Mouse (Mus musculus) ES-E14 (cell line): ENCODE measurements at regions not wholly inside any gene's neighbourhood (a gene's known extent, or its start where the extent isn't known, plus 50 kb on each side); places are given as distances from the start of the nearest gene placed in this dataset.

Experiments
- DNase-seq: peaks from one replicate; pipeline ENCODE4 v3.0.0-alpha.2; 2013; ENCODE audit warnings: low read depth, low spot score
- H3K27ac ChIP-seq: 2 replicates; pipeline ENCODE4 v1.5.1; 2012; ENCODE audit warnings: low read depth, mild to moderate bottlenecking, low read length, moderate library complexity, mixed read lengths; ENCODE audit not compliant: poor library complexity, insufficient read depth, severe bottlenecking
- H3K36me3 ChIP-seq: 2 replicates; pipeline ENCODE4 v1.6.1; 2012; ENCODE audit warnings: mild to moderate bottlenecking, low read length, moderate library complexity, mixed read lengths; ENCODE audit not compliant: control insufficient read depth, poor library complexity, insufficient read depth, severe bottlenecking
- H3K4me1 ChIP-seq, 2 experiments: fragments of 150-350 bp in 1 of 2; sonication (generic) in 1 of 2; 2 replicates each; pipeline ENCODE4 v1.6.1; 2012; ENCODE audit warnings: low read length in 2 of 2, mild to moderate bottlenecking in 1 of 2, mixed read lengths in 1 of 2; ENCODE audit not compliant: control insufficient read depth in 2 of 2, insufficient read depth in 2 of 2, poor library complexity in 1 of 2
- H3K4me3 ChIP-seq, 2 experiments: fragments of 150-350 bp in 1 of 2; sonication (generic) in 1 of 2; 2 replicates each; pipeline ENCODE4 v1.5.1; 2012; ENCODE audit warnings: low read length in 2 of 2, low read depth in 1 of 2, mild to moderate bottlenecking in 1 of 2, mixed read lengths in 1 of 2; ENCODE audit not compliant: insufficient read depth in 1 of 2, poor library complexity in 1 of 2, severe bottlenecking in 1 of 2
- H3K9ac ChIP-seq: 2 replicates; pipeline ENCODE4 v1.6.1; 2012; ENCODE audit warnings: low read depth, mild to moderate bottlenecking, low read length, mixed read lengths; ENCODE audit not compliant: poor library complexity, insufficient read depth, severe bottlenecking
- H3K9me3 ChIP-seq: fragments of 150-350 bp; sonication (generic); 2 replicates; pipeline ENCODE4 v1.6.1; 2012; ENCODE audit warnings: low read depth, mild to moderate bottlenecking, low read length; ENCODE audit not compliant: control insufficient read depth, insufficient read depth
- CHD2 ChIP-seq: IDR thresholded peaks from 2 replicates; pipeline ENCODE4 v1.6.1; 2014; ENCODE audit warnings: mild to moderate bottlenecking, low read depth, low read length, inconsistent platforms
- HCFC1 ChIP-seq: IDR thresholded peaks from 2 replicates; pipeline ENCODE4 v1.6.1; 2012; ENCODE audit warnings: low read length, inconsistent platforms, borderline replicate concordance; ENCODE audit not compliant: insufficient read depth
- MAFK ChIP-seq: IDR thresholded peaks from 2 replicates; pipeline ENCODE4 v1.6.1; 2014; ENCODE audit warnings: mild to moderate bottlenecking, low read depth, low read length, inconsistent platforms; ENCODE audit not compliant: insufficient read depth
- ZC3H11A ChIP-seq: IDR thresholded peaks from 2 replicates; pipeline ENCODE4 v1.6.1; 2012; ENCODE audit warnings: low read depth, mild to moderate bottlenecking, inconsistent platforms, low read length, borderline replicate concordance
- ZNF384 ChIP-seq: IDR thresholded peaks from 2 replicates; pipeline ENCODE4 v1.6.1; 2012; ENCODE audit warnings: low read depth, low read length, inconsistent platforms
- in situ Hi-C, 2 experiments: fragments of 600-800 bp; cut with MboI; formaldehyde crosslinking; loops; one replicate each; pipeline ENCODE4 v1.15.1; 2025; ENCODE audit warnings: low sequenced_read_pairs in 2 of 2, inconsistent platforms in 1 of 2; ENCODE audit not compliant: unreplicated experiment in 2 of 2

GRCm38 (mm10) chr17:93486442-93486841 is 287.6 kb downstream of the Adcyap1 start:
- no peak for TF ChIP-seq MAFK
- no peak for TF ChIP-seq CHD2
- no peak for TF ChIP-seq HCFC1
- no peak for TF ChIP-seq ZNF384
- no peak overlapping the region for H3K27ac ChIP-seq
- H3K4me3 ChIP-seq, result no peak overlapping the region
- DNase-seq, result no peak
- in situ Hi-C loops, result no loop called here
- H3K36me3 ChIP-seq, result no peaks in the 10 kb centered on the region
- H3K9ac ChIP-seq, result no peak overlapping the region
- no peaks in the 10 kb centered on the region for H3K4me1 ChIP-seq
- no peaks in the 10 kb centered on the region for H3K9me3 ChIP-seq

GRCm38 (mm10) chr17:93489988-93490732 is 291.3 kb downstream of the Adcyap1 start:
- TF ChIP-seq HCFC1, result no peak
- TF ChIP-seq ZC3H11A, result no peak
- TF ChIP-seq CHD2, result no peak
- no peak for TF ChIP-seq MAFK
- TF ChIP-seq ZNF384, result no peak
- no peak for DNase-seq
- in situ Hi-C loops, result no loop called here

GRCm38 (mm10) chr17:93508882-93509594 is 310.2 kb downstream of the Adcyap1 start:
- Histone ChIP-seq H3K4me3 (no peak overlapping the region), H3K36me3 (no peaks in the 10 kb centered on the region), H3K9me3 (no peaks in the 10 kb centered on the region), H3K9ac (no peak overlapping the region), H3K4me1 (no peaks in the 10 kb centered on the region), H3K27ac (no peak overlapping the region)
- DNase-seq, result no peak
- TF ChIP-seq ZNF384 (no peak), HCFC1 (no peak), MAFK (no peak), CHD2 (no peak), ZC3H11A (no peak)
- in situ Hi-C loops, result no loop called here

More at GRCm38 (mm10) chr17:93489988-93490732, 291.3 kb downstream of the Adcyap1 start:
- no peak overlapping the region for H3K27ac ChIP-seq
- H3K4me3 ChIP-seq, result no peak overlapping the region
- no peaks in the 10 kb centered on the region for H3K36me3 ChIP-seq
- H3K9ac ChIP-seq, result no peak overlapping the region
- H3K9me3 ChIP-seq, result no peaks in the 10 kb centered on the region
- H3K4me1 ChIP-seq, result no peaks in the 10 kb centered on the region

- H3K4me1 ChIP-seq, result no peaks in the 10 kb centered on the region
- no peaks in the 10 kb centered on the region for H3K9me3 ChIP-seq
- in situ Hi-C loops, result no loop called here
- no peak overlapping the region for H3K4me3 ChIP-seq
- H3K36me3 ChIP-seq, result no peaks in the 10 kb centered on the region
- DNase-seq, result no peak
- no peak overlapping the region for H3K9ac ChIP-seq
- H3K27ac ChIP-seq, result no peak overlapping the region
- TF ChIP-seq ZNF384, result no peak
- TF ChIP-seq ZC3H11A, result no peak
- TF ChIP-seq HCFC1, result no peak
- TF ChIP-seq CHD2, result no peak
- no peak for TF ChIP-seq MAFK
Measured at GRCm38 (mm10) chr17:93523406-93523805, 324.6 kb downstream of the Adcyap1 start.
